Mouse (Mus musculus) kidney, adult 2 months (tissue): ENCODE measurements around the gene Glmp. TPM values are rescaled to one million over a fixed set of nuclear protein-coding genes. Genes with fewer than 3 reads are reported as not detected.

Experiments
- DNase-seq: peaks from one replicate; pipeline ENCODE4 v3.0.0; 2021
- H3K27ac ChIP-seq: fragments of 200-500 bp; 2 replicates; pipeline ENCODE4 v1.5.1; 2012; ENCODE audit warnings: low read depth, low read length, control low read depth, inconsistent platforms; ENCODE audit not compliant: insufficient read depth
- H3K27me3 ChIP-seq: fragments of 200-500 bp; replicated peaks from 2 replicates; pipeline ENCODE4 v1.6.1; 2012; ENCODE audit warnings: mild to moderate bottlenecking, moderate library complexity, low read length, inconsistent platforms; ENCODE audit not compliant: control insufficient read depth, insufficient read depth
- H3K36me3 ChIP-seq: fragments of 200-500 bp; 2 replicates; pipeline ENCODE4 v1.6.1; 2012; ENCODE audit warnings: mild to moderate bottlenecking, moderate library complexity, low read length, inconsistent platforms; ENCODE audit not compliant: control insufficient read depth, insufficient read depth
- H3K4me1 ChIP-seq: fragments of 200-500 bp; 2 replicates; pipeline ENCODE4 v1.6.1; 2011; ENCODE audit warnings: low read length; ENCODE audit not compliant: control insufficient read depth, insufficient read depth
- H3K4me3 ChIP-seq: fragments of 200-500 bp; 2 replicates; pipeline ENCODE4 v1.5.1; 2011; ENCODE audit warnings: mild to moderate bottlenecking, low read depth, low read length, control low read depth; ENCODE audit not compliant: insufficient read depth
- CTCF ChIP-seq: fragments of 200-500 bp; conservative IDR thresholded peaks from 2 replicates; pipeline ENCODE4 v1.5.1; 2011; ENCODE audit warnings: low read depth, mild to moderate bottlenecking, control low read depth, low read length, moderate library complexity, mixed read lengths; ENCODE audit not compliant: insufficient read depth, insufficient read length
- POLR2A ChIP-seq: fragments of 200-500 bp; IDR thresholded peaks from one replicate; pipeline ENCODE4 v1.6.1; 2011; ENCODE audit warnings: low read depth, low read length, control low read depth
- WGBS: fragments of 180-500 bp; shearing (Covaris S2); methylation state at CpG from one replicate; pipeline ENCODE4 v1.1.7; 2018; 5-methylcytosine and 5-hydroxymethylcytosine counted together
- polyA plus RNA-seq: library from polyadenylated mRNA; depleted of rRNA; stranded (reverse); fragments of >200 nt; gene quantifications from 2 replicates; pipeline ENCODE4 v1.2.3, GENCODE M21; 2012

Glmp gene
- polyA plus RNA-seq, 1 experiment, result 429 TPM

- peaks cover 6% of the 10 kb centered on the region; the same call in 1 of the 2 replicates for H3K4me1 ChIP-seq
- TF ChIP-seq CTCF, result no peak
- no peak for TF ChIP-seq POLR2A
- H3K4me3 ChIP-seq, result no peak overlapping the region
- H3K27ac ChIP-seq, result no peak overlapping the region
- H3K27me3 ChIP-seq, result no peaks in the 10 kb centered on the region
- WGBS, result 89% methylated on average over 1 of the region's 1 CpGs
- H3K36me3 ChIP-seq, result peaks cover 13% of the 10 kb centered on the region
- DNase-seq, result no peak
Measured at GRCm38 (mm10) chr3:88299172-88299571, 25.7 kb upstream of the Glmp start.

- no peak overlapping the region for H3K27ac ChIP-seq
- DNase-seq, result no peak
- no peaks in the 10 kb centered on the region for H3K36me3 ChIP-seq
- H3K27me3 ChIP-seq, result no peaks in the 10 kb centered on the region
- no peak for TF ChIP-seq CTCF
- no peak for TF ChIP-seq POLR2A
- H3K4me1 ChIP-seq, result no peaks in the 10 kb centered on the region; the same call in 1 of the 2 replicates
- WGBS, result 61% methylated on average over 5 of the region's 5 CpGs
- no peak overlapping the region for H3K4me3 ChIP-seq
Measured at GRCm38 (mm10) chr3:88328956-88329355, 4.1 kb downstream of the Glmp start.

GRCm38 (mm10) chr3:88331282-88331681, 6.5 kb downstream of the Glmp start:
- no peaks in the 10 kb centered on the region for H3K36me3 ChIP-seq
- 29% methylated on average over 2 of the region's 2 CpGs for WGBS
- H3K4me1 ChIP-seq, result peaks cover 4% of the 10 kb centered on the region; the same call in 1 of the 2 replicates
- no peak overlapping the region for H3K4me3 ChIP-seq
- TF ChIP-seq CTCF, result peak; percentile 74
- no peak for TF ChIP-seq POLR2A
- H3K27me3 ChIP-seq, result no peaks in the 10 kb centered on the region
- DNase-seq, result peak; percentile 58
- no peak overlapping the region for H3K27ac ChIP-seq

GRCm38 (mm10) chr3:88334029-88334658, 9.3 kb downstream of the Glmp start:
- no peaks in the 10 kb centered on the region for H3K27me3 ChIP-seq
- H3K4me3 ChIP-seq, result peak overlapping the region; percentile 36
- no peaks in the 10 kb centered on the region for H3K36me3 ChIP-seq
- WGBS, result 34% methylated on average over 12 of the region's 12 CpGs
- DNase-seq, result peak; percentile 53
- peak overlapping the region; percentile 15; the same call in 1 of the 2 replicates for H3K27ac ChIP-seq
- peaks cover 10% of the 10 kb centered on the region; the same call in 1 of the 2 replicates for H3K4me1 ChIP-seq
- TF ChIP-seq CTCF, result no peak
- TF ChIP-seq POLR2A, result no peak

- peak overlapping the region; percentile 66 for H3K4me3 ChIP-seq
- H3K27me3 ChIP-seq, result no peaks in the 10 kb centered on the region
- peaks cover 10% of the 10 kb centered on the region; the same call in 1 of the 2 replicates for H3K4me1 ChIP-seq
- no peak for DNase-seq
- peak overlapping the region; percentile 67; the same call in 1 of the 2 replicates for H3K27ac ChIP-seq
- TF ChIP-seq CTCF (no peak), POLR2A (no peak)
- no peaks in the 10 kb centered on the region for H3K36me3 ChIP-seq
- 27% methylated on average over 3 of the region's 3 CpGs for WGBS
Measured at GRCm38 (mm10) chr3:88334902-88335435, 10.1 kb downstream of the Glmp start.

DNA sequence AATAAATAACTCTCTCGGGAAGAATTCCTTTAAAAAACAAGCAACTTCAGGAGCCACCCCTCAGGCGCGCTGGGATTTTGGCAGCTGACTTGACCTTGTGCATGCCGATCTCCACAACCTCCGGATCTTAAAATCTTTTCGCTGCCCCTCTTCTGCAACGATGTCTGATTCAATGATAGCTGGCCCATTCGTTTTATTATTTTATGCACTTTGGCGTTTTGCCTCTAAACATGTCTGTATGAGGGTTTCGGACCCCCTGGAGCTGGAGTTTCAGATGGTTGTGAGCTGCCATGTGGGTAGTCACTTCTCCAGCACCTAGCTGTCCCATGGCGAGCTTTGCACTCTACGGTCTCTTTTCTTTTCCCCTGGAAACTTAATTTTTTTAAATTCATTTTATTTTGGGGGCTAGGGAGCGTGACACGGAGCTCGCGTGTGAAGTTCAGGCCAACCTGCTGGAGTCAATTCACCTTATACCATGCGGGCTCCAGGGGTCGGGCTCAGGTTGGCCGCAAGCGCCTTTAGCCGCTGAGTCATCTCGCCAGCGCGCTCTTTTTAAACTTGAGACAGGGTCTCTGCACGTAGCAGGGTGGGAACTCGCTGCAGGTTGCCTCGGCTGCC, 10.7 kb downstream of the Glmp start:
- H3K4me1 ChIP-seq, result peaks cover 10% of the 10 kb centered on the region; the same call in 1 of the 2 replicates
- H3K27ac ChIP-seq, result peak overlapping the region; percentile 67
- DNase-seq, result peak; percentile 48
- no peaks in the 10 kb centered on the region for H3K27me3 ChIP-seq
- TF ChIP-seq POLR2A, result no peak
- no peak for TF ChIP-seq CTCF
- WGBS, result under 1% methylated on average over 27 of the region's 27 CpGs
- H3K36me3 ChIP-seq, result no peaks in the 10 kb centered on the region
- H3K4me3 ChIP-seq, result peak overlapping the region; percentile 66
